ENCODE assay signal across 8 mouse cellular contexts in the genomic region with DNA sequence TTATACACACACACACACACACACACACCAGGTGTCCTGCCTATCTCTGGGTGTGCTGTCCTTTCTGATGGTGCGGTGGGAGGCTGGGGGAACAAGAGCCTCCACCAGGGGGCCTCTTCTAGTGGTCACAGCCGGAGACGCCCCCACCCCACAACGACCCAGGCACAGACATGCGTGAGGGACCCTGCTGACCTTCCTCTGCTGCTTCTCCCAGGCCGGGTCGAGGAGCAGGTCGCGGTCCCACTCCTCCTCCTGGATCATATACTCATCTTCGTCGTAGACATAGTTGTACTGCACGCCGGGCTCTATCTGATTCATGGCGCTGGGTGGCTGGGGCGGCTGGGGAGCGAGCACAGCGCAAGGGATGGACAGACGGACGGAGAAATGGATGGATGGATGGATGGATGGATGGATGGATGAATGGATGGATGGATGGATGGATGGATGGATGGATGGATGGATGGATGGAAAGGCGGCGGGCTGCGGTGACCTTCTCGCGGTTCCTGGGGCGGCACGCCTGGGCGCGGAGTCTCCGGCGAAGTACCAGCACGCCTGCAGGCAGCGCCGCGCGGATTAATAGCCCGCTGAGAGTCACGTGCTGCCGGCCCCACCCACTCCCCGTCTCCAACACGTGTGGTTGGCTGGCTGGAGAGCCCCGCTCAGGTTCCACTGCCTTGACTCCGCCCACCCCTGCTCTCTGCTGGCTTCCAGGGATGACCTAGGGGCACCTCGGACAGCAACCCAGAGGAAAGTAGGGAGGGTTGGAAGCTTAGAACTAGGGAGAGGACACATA. TPM values are rescaled to one million over a fixed set of nuclear protein-coding genes. Genes with fewer than 3 reads are reported as not detected.
DNase-seq lines count a peak whose midpoint lies in the region; ATAC-seq and TF ChIP-seq lines count a peak whose summit lies in the region.

Actn2 (minus strand) TSS at position 578 of the 793 bp plus-strand sequence.

- peak; percentile 49 for DNase-seq in brain, embryonic 18.5 days (ENCODE audit: low read depth, low spot score)
- DNase-seq in heart, embryonic 10.5 days (ENCODE audit: low spot score): peak; percentile 96
- peak; percentile 43 to 57 for DNase-seq in kidney, adult 8-10 months
- peak; percentile 87 for DNase-seq in midbrain, embryonic 14.5 days
- DNase-seq in spleen, adult 18-20 months: peak; percentile 45 to 53
- DNase-seq in adipocyte (ENCODE audit: low spot score): no peak

- no peak within 1 kb of the TSS for H3K27ac ChIP-seq in embryonic fibroblast, embryonic 13.5 days (ENCODE audit: insufficient read depth, low read length)
- H3K27ac ChIP-seq in heart, embryonic 10.5 days: peak within 1 kb of the TSS; percentile 91
- H3K27ac ChIP-seq in limb, embryonic 13.5 days: no peak within 1 kb of the TSS
- no peak within 1 kb of the TSS for H3K27ac ChIP-seq in midbrain, embryonic 14.5 days (replicated peaks; ENCODE audit: low read depth, low read length)

- H3K4me1 ChIP-seq in embryonic fibroblast, embryonic 13.5 days (ENCODE audit: control insufficient read depth, insufficient read depth, low read length): no peaks in the 10 kb centered on the region
- peaks cover 17% of the 10 kb centered on the region for H3K4me1 ChIP-seq in heart, embryonic 10.5 days
- H3K4me1 ChIP-seq in limb, embryonic 13.5 days: peaks cover 4% of the 10 kb centered on the region
- H3K4me1 ChIP-seq in midbrain, embryonic 14.5 days (ENCODE audit: control insufficient read depth, insufficient read depth, low read length): no peaks in the 10 kb centered on the region

- H3K4me2 ChIP-seq in limb, embryonic 13.5 days (replicated peaks): peak within 1 kb of the TSS; percentile 77
- H3K4me2 ChIP-seq in midbrain, embryonic 14.5 days (ENCODE audit: low read length): peak within 1 kb of the TSS; percentile 63

- H3K36me3 ChIP-seq in heart, embryonic 10.5 days: no peaks in the 10 kb centered on the region
- H3K36me3 ChIP-seq in limb, embryonic 13.5 days: no peaks in the 10 kb centered on the region
- H3K36me3 ChIP-seq in midbrain, embryonic 14.5 days (ENCODE audit: control insufficient read depth, insufficient read depth, low read length): no peaks in the 10 kb centered on the region

- peak; percentile 10; the same call in 1 of the 2 replicates for TF ChIP-seq POLR2A in embryonic fibroblast, embryonic 13.5 days (IDR thresholded peaks at IDR 0.05; ENCODE audit: low read depth, low read length)

- H3K27me3 ChIP-seq in heart, embryonic 10.5 days (ENCODE audit: insufficient read depth, poor library complexity, severe bottlenecking): no peaks in the 10 kb centered on the region
- H3K27me3 ChIP-seq in limb, embryonic 13.5 days: peaks cover 7% of the 10 kb centered on the region; the same call in 1 of the 2 replicates
- H3K27me3 ChIP-seq in midbrain, embryonic 14.5 days (ENCODE audit: control insufficient read depth, insufficient read depth, low read length): no peaks in the 10 kb centered on the region

- WGBS in heart, embryonic 10.5 days: under 1% methylated on average over 43 of the region's 43 CpGs
- WGBS in limb, embryonic 13.5 days: 0% methylated on average over 43 of the region's 43 CpGs
- WGBS in midbrain, embryonic 14.5 days: under 1% methylated on average over 43 of the region's 43 CpGs

- peak within 1 kb of the TSS; percentile 67 for H3K9ac ChIP-seq in limb, embryonic 13.5 days
- H3K9ac ChIP-seq in midbrain, embryonic 14.5 days (replicated peaks; ENCODE audit: low read length): peak within 1 kb of the TSS; percentile 46

- H3K4me3 ChIP-seq in embryonic fibroblast, embryonic 13.5 days (ENCODE audit: insufficient read depth, low read length): peak within 1 kb of the TSS; percentile 22; the same call in 1 of the 2 replicates
- peak within 1 kb of the TSS; percentile 70 for H3K4me3 ChIP-seq in heart, embryonic 10.5 days
- peak within 1 kb of the TSS; percentile 43 for H3K4me3 ChIP-seq in limb, embryonic 13.5 days
- H3K4me3 ChIP-seq in midbrain, embryonic 14.5 days (replicated peaks; ENCODE audit: low read depth, low read length): peak within 1 kb of the TSS; percentile 39

- ATAC-seq in limb, embryonic 13.5 days (ENCODE audit: low FRiP score, low read depth): peak; percentile 97
- ATAC-seq in midbrain, embryonic 14.5 days (ENCODE audit: low FRiP score, low TSS enrichment): peak; percentile 97

- no peaks in the 10 kb centered on the region for H3K9me3 ChIP-seq in heart, embryonic 10.5 days
- H3K9me3 ChIP-seq in limb, embryonic 13.5 days: no peaks in the 10 kb centered on the region
- H3K9me3 ChIP-seq in midbrain, embryonic 14.5 days (ENCODE audit: control insufficient read depth, low read length): no peaks in the 10 kb centered on the region

- no peak for TF ChIP-seq CTCF in embryonic fibroblast, embryonic 13.5 days (IDR thresholded peaks at IDR 0.05; ENCODE audit: borderline replicate concordance, insufficient read depth, low read length)

RNA-seq across cellular contexts. Expression of gene Actn2, which starts in this region (rescaled TPM):
- polyA plus RNA-seq in embryonic fibroblast, embryonic 13.5 days (2011; ENCODE audit: insufficient read length, low read depth, missing spikeins): not detected in 2 replicates
- polyA plus RNA-seq in heart, embryonic 10.5 days (2016; fragmentation: Nextera tagmentation; extraction: Ambion mirVana): 647 and 1,387 TPM in 2 replicates
- polyA plus RNA-seq in limb, embryonic 13.5 days (2015; fragmentation: Nextera tagmentation; extraction: Ambion mirVana): 161 and 166 TPM in 2 replicates
- 1.7 and 1.8 TPM in 2 replicates for polyA plus RNA-seq in midbrain, embryonic 14.5 days (2014; fragmentation: Nextera tagmentation; extraction: Ambion mirVana)

Comparison
In these comparisons a context has a peak if more than half of its experiments do, and no peak if none do; other contexts are left out.
1. RNA of gene Actn2 (polyA plus RNA-seq): 647 to 1,387 TPM in heart, embryonic 10.5 days and 161 to 166 TPM in limb, embryonic 13.5 days; 1.7 to 1.8 TPM in midbrain, embryonic 14.5 days and not detected in embryonic fibroblast, embryonic 13.5 days; every median in the first group is over 10 times any median in the second.
2. Peak in every context shown above with its lines, with median percentiles within 50 percentile points of each other: H3K4me3 ChIP-seq.